Mouse (Mus musculus) megakaryocyte, embryonic 14.5 days (primary cell): ENCODE results near the gene Myo1d.

Experiments
- FLI1 ChIP-seq: IDR thresholded peaks from 2 replicates; pipeline ENCODE4 v1.6.1; 2012; ENCODE audit warnings: low read length, inconsistent platforms, mixed read lengths
- GATA1 ChIP-seq: IDR thresholded peaks from 3 replicates; pipeline ENCODE4 v1.6.1; 2012; ENCODE audit warnings: mixed read lengths, low read length, inconsistent platforms, borderline replicate concordance

GRCm38 (mm10) chr11:80560770-80561169 lies 219.1 kb downstream of the Myo1d start:
- TF ChIP-seq GATA1 (no peak), FLI1 (no peak)
